Mouse (Mus musculus): Measurements from ENCODE around the gene Lonp2.

GRCm38 (mm10) chr8:86735446-86736111, 111.7 kb downstream of the Lonp2 start:
- TF ChIP-seq CTCF (IDR thresholded peaks at IDR 0.05; ENCODE audit: low read depth, low read length) (no peak), POLR2A (IDR thresholded peaks at IDR 0.05; ENCODE audit: borderline replicate concordance, low read depth, low read length) (no peak)

All from bone marrow macrophage, adult 2 months (primary cell).